Mouse (Mus musculus): Measurements from ENCODE around the gene Slc16a10. TPM values are rescaled to one million over a fixed set of nuclear protein-coding genes. Genes with fewer than 3 reads are reported as not detected.
"Not testable (repeated sequence)": the region's sequence is repeated elsewhere in the genome, so short reads cannot be mapped to it uniquely, and the experiment has no call there.

Gene Slc16a10
- total RNA-seq, 2 experiments from 2014 or later, result 4.8 to 4.9 TPM

GRCm38 (mm10) chr10:40019492-40019891 lies 122.6 kb downstream of the Slc16a10 start:
- H3K27ac ChIP-seq, result no peak overlapping the region
- no peak for DNase-seq (ENCODE audit: low spot score in 2 of 2)
- H3K4me3 ChIP-seq, result no peak overlapping the region
- TF ChIP-seq CTCF (conservative IDR thresholded peaks at IDR 0.05), result no peak

GRCm38 (mm10) chr10:40018261-40018860 lies 123.7 kb downstream of the Slc16a10 start:
- Histone ChIP-seq H3K4me3 (no peak overlapping the region), H3K27ac (no peak overlapping the region)
- DNase-seq (ENCODE audit: low spot score in 2 of 2), result no peak
- TF ChIP-seq CTCF (conservative IDR thresholded peaks at IDR 0.05), result no peak

GRCm38 (mm10) chr10:40009591-40009990 lies 132.5 kb downstream of the Slc16a10 start:
- TF ChIP-seq CTCF (conservative IDR thresholded peaks at IDR 0.05), result no peak
- no peak overlapping the region for H3K4me3 ChIP-seq
- no peak for DNase-seq (ENCODE audit: low spot score in 2 of 2)
- H3K27ac ChIP-seq, result no peak overlapping the region

- H3K4me3 ChIP-seq; H3K27ac ChIP-seq; DNase-seq (ENCODE audit: low spot score in 2 of 2): not testable (repeated sequence)
Measured at GRCm38 (mm10) chr10:40008847-40009246, 133.2 kb downstream of the Slc16a10 start.

- Histone ChIP-seq H3K27ac (no peak overlapping the region), H3K4me3 (no peak overlapping the region)
- TF ChIP-seq CTCF (conservative IDR thresholded peaks at IDR 0.05), result no peak
- DNase-seq (ENCODE audit: low spot score in 2 of 2), result no peak
Measured at GRCm38 (mm10) chr10:40007953-40008352, 134.1 kb downstream of the Slc16a10 start.

GRCm38 (mm10) chr10:40006963-40007362 lies 135.1 kb downstream of the Slc16a10 start:
- no peak for DNase-seq (ENCODE audit: low spot score in 2 of 2)
- no peak for TF ChIP-seq CTCF (conservative IDR thresholded peaks at IDR 0.05)
- H3K4me3 ChIP-seq, result no peak overlapping the region
- no peak overlapping the region for H3K27ac ChIP-seq

- Histone ChIP-seq H3K4me3 (no peak overlapping the region), H3K27ac (no peak overlapping the region)
- no peak for TF ChIP-seq CTCF (conservative IDR thresholded peaks at IDR 0.05)
- no peak for DNase-seq (ENCODE audit: low spot score in 2 of 2)
Measured at GRCm38 (mm10) chr10:40000746-40001145, 141.3 kb downstream of the Slc16a10 start.

GRCm38 (mm10) chr10:39991155-39991554 lies 150.9 kb downstream of the Slc16a10 start:
- no peak for TF ChIP-seq CTCF (conservative IDR thresholded peaks at IDR 0.05)
- Histone ChIP-seq H3K27ac (no peak overlapping the region), H3K4me3 (no peak overlapping the region)
- no peak for DNase-seq (ENCODE audit: low spot score in 2 of 2)

GRCm38 (mm10) chr10:39986466-39986865 lies 155.6 kb downstream of the Slc16a10 start, which contains the start of gene Mfsd4b5:
Gene Mfsd4b5 (minus strand): TSS chr10:39986646.
- no peak for TF ChIP-seq CTCF (conservative IDR thresholded peaks at IDR 0.05)
- no peak for DNase-seq (ENCODE audit: low spot score in 2 of 2)
- H3K4me3 ChIP-seq, result no peak within 1 kb of the TSS
- no peak within 1 kb of the TSS for H3K27ac ChIP-seq

Other genes starting within 250 kb of the Slc16a10 start
- gene Mfsd4b4, start 243.0 kb downstream of the Slc16a10 start, total RNA-seq (2021), result 1 to 10 TPM; 7.8 to 7.9 TPM
- gene Mfsd4b2, start 215.3 kb downstream of the Slc16a10 start, total RNA-seq (2021), result under 1 TPM; 0.22 to 0.23 TPM
- gene Mfsd4b3, start 182.1 kb downstream of the Slc16a10 start, total RNA-seq (2021), result under 1 TPM; 0.20 to 0.27 TPM
- gene Mfsd4b5, start 155.6 kb downstream of the Slc16a10 start, total RNA-seq (2021), result under 1 TPM; 0.29 to 0.67 TPM
- 1 to 10 TPM; 1.2 to 1.7 TPM for gene Mfsd4b1, start 117.0 kb downstream of the Slc16a10 start, total RNA-seq (2021)
- gene Rpf2, start 104.8 kb upstream of the Slc16a10 start, total RNA-seq (2021), result 10 to 100 TPM; 18.7 to 21.5 TPM
- 10 to 100 TPM; 27.5 to 29.9 TPM for gene Gtf3c6, start 115.8 kb upstream of the Slc16a10 start, total RNA-seq (2021)
- 10 to 100 TPM; 81.6 to 83.1 TPM for gene Amd1, start 159.9 kb upstream of the Slc16a10 start, total RNA-seq (2021)
- gene Cdk19, start 197.3 kb upstream of the Slc16a10 start, total RNA-seq (2021), result 10 to 100 TPM; 34.4 to 34.6 TPM